Mouse (Mus musculus) megakaryocyte progenitor cell, adult 5-6 weeks (primary cell): ENCODE data around the gene Wnt4. TPM values are rescaled to one million over a fixed set of nuclear protein-coding genes. Genes with fewer than 3 reads are reported as not detected.

Source experiments
- ATAC-seq: replicated peaks from 2 replicates; pipeline ENCODE4 v1.8.0; 2016; ENCODE audit warnings: mild to moderate bottlenecking, moderate TSS enrichment, inconsistent platforms; ENCODE audit not compliant: poor library complexity
- total RNA-seq, 2 experiments: library from RNA; stranded (forward) in 1 of 2; stranded (reverse) in 1 of 2; fragments of 157-497, 149-512 nt in 1 of 2; fragments of 200-1000 nt in 1 of 2; gene quantifications; 2 replicates each; pipeline versions ENCODE4 v1.2.3 to v1.2.4; 2015 to 2017

The Wnt4 gene
- total RNA-seq (2015) (not detected in 2 replicates), total RNA-seq (2017) (not detected in 2 replicates)

DNA sequence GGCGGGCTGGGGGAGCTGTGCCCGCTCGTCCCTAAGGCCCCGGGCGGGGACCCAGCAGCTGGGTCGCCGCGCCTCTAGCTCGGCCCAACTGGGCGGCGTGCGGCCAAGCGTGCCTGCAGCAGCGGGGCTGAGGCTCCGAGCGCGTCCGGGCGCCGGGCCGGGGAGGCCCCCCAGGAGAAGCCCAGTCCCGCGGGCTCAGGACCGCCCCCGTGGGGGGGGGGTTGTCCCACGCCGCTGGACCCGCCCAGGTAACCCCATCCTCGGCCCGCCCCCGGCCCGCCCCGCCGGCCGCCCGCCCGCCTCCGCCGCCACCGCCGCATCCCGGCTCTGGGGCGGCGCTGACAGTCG, at the start of gene Wnt4:
Gene Wnt4 (plus strand): TSS at position 324 of the 348 bp plus-strand sequence.
- no peak for ATAC-seq

DNA sequence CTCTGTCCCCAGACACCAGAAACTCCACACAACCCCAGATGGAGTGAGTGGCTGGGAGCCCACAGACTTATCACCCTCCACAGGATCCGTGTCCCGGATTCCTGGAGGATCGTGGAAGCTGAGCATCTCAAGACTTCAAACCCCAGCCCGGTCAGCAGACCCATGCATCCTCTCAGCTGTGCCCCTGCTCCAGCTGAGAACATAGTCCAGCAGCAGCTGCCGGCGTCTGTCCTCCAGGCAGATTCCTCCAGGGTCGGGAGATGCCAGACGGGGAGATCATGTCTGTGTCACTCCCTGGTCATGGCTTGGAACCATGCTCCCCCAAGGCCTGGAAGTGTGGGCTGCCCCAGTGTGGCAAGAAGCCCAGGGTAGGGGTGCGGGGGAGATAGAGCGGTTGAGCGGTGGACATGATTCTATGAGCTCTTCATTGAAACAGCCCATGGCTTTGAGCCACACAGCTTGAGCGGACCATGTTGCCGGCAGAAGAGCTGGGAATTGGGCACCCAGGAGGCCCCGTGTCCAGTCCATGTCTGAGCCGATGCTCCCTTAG, 48.6 kb upstream of the Wnt4 start:
- no peak for ATAC-seq

DNA sequence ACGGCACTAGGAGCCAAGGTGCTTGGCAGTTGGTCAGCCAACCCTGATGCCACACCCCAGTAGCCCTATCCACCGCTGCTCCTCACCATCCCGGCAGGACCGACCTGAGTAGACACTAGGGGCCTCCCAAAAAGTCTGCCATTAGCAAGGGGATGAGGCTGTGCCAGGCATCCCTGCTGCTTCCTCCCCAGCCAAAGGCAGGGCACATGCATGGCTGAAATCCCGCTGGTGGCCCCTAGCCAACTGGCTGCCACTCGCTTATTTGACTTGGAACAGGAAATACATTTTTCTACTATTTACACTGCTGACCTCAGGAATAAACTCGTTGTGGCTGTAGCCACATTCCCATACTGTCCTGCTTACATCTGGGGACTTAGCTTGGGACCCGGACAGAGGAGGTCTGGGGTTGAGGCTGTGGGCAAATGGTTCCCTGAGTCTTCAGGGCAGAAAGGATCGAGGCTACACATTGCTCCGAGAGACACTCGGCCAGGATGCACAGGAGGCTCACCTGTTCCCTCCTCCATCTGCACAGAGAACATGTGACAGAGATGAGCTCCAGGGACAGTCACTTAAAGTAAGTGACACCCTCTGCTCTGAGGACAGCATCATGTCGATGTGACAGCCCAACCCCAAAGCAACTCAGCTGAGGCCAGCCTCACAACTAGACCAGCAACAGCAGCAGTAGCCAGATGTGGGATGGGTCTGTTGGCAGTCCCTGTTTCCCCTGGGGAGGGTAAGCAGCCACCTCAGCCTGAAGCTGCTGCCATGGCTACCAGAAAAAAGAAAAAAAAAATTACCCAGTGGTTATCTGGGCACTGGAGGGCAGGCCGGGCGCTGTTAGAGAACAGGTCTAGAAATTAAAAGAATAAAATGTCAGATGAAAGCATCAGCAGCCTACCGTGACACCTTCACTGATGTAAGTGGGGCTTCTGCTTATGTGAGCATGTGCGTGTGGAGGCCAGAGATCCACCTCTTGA, 45.5 kb upstream of the Wnt4 start:
- no peak for ATAC-seq

DNA sequence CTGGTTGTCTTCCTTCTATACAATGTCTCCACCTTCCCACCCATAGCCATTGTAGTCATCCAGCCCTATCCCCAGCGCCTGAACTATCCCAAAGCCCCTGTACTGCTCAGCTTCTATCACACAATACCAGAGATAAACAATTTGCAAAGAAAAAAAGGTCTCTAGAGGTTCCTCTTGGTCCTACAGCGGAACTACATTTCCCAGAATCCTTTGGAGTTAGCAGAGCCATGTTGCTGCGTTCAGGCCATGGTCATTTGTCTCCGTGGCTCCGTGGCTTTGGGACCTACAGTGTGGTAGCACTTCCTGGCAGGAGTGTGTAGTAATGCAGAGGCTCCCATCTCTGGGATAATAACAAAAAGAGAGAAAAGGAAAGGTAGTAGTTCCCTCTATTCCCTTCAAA, 43.7 kb upstream of the Wnt4 start:
- no peak for ATAC-seq

DNA sequence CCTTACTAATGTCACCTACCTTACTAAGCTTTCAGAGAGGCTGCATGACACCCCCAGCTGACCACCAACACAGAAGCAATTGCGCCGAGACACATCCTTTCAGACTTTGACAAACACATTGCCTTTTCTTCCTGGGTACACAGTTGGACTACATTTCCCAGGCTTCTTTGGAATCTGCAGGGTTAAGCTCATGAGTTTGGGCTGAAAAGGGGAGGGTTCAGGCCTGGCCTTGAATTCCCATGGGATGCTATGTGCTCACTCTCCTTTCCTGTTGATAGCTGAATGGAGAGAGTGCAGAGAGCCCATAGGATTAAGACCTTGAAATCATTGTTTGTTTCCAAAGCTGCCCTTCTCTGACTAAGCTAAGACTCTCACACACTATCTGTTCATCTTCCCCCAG, 42.8 kb upstream of the Wnt4 start:
- ATAC-seq: no peak

DNA sequence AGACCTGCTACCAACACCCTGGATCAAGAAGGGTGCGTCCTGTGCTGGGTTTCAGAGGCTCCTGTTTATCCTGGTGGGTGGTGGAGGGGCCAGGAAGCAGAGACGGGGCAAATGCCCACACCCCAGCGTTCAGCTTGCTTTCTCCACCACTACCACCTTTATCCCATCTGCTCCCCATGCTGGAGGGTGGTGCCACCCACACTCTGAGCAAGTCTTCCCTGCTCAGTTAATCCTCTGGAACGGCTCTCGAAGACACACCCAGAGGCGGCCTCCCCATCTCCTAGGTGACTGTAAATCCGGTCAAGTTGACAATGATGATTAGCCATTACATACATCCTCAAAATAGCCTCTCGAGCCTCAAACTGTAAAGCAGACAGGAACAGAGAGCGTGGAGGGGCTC, 41.9 kb upstream of the Wnt4 start:
- no peak for ATAC-seq

DNA sequence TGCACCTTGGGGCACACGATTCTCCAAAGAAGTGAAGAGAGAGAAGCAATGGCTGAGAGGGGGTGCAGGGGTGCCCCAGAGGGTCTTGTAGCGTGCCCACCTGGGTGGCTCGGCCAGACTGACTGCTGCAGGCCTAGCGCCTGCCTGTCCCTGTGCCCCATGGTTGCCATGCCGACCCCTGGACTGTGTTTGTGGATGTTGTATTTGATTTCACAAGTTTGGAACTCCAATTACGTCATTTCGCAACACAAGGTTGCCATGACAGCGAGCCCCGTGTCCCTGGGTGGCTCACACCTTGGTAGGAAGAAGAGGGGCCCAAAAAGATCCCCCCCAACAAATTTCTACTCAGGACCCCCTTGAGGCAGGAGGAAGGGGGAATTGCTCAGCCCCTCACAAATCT, 32.4 kb upstream of the Wnt4 start:
- no peak for ATAC-seq

DNA sequence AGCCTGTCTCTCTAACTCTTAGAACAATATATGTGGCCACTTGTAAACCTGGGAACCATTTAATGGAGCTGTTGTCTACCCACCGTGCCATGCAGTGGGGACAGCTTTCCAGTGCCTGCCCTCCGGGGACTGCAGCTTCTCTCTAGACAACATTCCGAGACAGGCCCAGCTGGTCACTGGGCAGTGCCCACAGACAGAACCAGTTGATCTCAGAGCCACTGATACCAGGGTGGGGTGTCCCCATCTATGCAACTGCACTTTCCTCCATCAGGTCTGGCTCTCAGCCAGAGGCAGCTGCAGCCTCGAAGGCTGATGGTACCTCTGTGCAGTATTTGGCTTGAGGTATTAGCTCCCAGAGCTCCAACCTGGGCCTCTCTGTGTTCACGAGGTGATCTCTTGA, 27.0 kb upstream of the Wnt4 start:
- no peak for ATAC-seq

DNA sequence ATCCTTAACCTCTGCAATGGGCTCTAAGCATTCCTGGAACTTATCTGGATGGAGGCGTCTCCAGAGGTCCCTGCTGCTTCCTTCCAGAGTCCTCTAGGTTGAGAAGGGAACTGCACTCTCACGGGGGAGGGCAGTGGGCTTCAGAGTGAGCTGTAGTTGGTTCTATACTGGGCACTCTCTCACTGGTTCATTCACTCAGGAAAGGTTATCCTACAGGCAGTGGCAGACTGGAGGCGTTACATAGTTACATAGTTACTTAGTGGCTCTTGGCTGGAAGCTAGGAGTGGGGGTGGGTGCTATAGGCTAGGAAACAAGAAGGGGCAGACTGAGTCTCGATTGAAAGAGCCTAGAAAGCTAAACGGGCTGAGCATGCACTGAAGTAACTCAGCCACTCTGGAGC, 26.4 kb upstream of the Wnt4 start:
- ATAC-seq: no peak

DNA sequence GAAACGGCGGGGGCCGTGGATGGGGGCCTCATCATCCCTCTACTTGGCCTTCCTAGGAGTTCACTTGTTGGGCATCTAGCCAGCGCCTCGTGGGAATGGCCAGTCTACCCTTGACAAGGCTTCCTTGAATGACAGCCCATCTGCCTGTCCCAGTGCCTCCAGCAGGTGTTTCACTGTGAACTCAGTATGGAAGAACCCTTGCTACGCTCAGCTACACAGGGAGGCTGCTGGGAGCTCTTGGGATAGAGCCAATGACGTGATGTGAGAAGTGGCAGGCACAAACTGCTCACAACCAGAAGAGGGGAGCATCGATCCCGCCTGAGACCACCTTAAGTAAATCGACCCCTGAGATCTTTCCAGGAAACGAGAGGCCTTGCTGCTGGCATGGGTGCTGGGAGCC, 23.7 kb upstream of the Wnt4 start:
- ATAC-seq: no peak

DNA sequence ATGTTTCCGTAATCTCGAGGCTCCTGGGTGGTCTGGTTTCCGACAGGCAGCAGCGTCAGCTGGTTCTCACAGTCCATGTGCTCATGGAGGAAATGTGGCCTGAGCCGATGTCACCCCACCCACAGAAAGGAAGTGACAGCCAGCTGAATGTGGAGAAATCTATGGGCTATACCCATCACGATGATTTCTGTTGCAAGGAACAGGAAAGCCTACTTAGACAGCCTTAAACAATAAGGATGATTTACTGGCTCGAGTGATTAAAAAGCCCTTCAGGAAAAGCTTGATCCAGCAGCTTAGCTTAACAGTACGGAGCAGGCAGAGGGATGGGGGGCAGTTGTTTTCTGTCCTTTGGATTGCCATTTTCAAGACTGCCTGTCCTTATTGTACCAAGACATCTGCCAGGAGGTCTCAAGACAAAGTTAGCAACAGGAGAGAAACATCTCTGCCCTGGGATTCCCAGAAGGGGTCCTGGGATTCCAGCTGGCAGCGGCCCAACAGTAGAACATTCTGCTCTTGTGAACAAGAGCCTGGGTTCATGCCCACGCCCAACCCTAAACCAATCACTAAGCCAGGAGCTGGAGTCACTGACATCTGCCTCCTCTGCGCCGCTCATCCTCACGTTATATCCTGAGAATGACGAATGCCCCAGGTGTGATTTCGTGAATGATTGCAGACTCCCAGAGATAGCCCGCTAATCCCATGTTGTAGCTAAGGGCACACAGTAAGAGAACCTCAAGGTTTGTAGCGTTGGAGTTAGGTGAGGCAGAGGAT, 22.9 kb upstream of the Wnt4 start:
- no peak for ATAC-seq

DNA sequence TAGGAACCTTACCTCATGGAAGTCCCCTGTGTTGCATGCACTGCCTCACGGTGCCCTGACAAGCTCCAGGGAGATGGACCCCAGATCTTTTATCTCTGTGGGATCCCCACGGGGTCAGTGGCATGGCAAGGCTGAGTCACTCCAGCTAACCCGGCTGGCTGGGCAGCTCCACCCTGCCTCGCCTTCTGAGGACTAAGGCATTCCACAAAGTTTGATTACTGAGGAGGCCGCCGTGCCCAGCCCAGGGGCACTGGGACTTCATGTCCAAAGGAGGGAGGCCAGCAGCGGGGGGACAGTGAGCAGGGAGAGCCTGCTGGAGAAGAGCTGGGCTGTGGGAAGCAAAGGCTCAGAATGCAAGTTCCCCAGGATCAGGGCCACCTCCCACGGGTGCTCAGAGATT, 21.7 kb upstream of the Wnt4 start:
- ATAC-seq: no peak

DNA sequence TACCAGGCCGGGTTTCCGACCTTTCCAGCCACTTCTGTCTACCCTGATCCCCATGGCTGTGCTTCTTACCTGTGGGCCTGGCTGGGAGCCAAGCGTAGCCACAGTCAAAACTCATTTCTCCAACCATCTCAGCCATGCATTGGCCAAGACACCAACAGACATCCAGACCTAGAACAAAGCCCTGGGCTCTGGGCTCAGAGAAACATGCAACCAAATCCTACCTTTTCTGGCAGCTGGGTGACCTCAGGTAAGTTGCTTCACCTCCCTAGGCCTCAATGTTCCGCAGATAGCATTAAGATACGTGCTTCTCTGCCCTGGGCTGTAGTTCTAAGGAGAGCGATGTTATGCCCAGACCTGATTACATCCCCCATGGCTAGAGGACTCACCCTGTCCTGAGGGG, 15.5 kb upstream of the Wnt4 start:
- ATAC-seq: no peak

DNA sequence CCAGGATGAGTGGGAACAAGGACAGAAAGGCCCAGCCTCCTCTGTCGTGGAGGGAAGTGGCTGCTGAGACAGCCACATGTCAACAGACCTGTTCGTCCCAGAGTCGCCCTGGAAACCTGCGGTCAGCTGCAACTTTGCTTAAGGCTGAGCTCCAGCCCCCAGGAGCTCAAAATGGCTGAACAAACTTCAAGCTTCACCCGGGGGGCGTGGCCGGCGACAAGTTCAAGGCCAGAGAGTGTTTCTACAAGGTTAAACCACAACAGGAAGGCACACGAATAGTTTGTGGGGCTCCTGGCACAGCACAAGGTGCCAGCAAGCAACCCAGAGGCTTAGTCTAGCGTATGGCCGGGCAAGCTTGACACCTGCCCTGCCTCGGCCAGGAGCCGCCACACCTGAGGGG, 13.2 kb upstream of the Wnt4 start:
- no peak for ATAC-seq

DNA sequence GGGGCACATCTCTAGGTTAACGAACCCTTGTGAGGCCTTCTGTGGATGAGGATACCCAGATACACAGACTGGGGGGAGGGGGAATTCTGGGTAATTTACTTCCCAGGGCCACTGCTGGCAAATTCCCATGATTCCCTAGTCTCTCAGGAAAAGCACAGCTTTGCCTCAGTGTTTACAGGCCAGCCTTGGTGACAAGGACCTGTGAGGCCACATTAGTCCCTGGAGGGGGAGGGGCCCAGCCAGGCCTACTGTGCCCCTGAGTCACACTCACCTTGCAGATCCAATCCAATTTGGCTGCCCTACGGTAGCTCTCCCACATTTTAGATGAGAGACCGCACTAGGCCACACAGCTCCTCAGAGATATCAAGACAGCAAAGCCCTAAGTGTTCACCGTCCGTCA, 12.2 kb upstream of the Wnt4 start:
- ATAC-seq: no peak

DNA sequence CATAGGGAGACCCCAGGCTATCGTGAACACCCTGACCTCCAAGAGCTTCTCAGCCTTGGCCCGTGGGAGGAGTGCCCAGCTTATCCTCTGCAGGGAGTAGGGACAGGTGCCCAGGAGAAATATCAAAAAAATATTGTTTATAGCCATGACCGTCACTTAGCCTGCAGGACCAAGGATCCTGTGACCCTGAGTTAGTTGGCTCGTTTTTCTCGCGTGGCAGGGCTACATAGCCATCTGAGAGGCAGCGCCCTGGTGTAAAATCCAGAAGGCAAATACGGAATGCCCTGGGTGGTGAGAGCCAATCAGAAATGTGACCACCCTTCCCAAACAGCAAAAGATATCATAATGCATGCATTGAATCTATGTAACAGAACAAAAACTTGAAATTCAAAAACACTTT, 8.7 kb upstream of the Wnt4 start:
- ATAC-seq: no peak

DNA sequence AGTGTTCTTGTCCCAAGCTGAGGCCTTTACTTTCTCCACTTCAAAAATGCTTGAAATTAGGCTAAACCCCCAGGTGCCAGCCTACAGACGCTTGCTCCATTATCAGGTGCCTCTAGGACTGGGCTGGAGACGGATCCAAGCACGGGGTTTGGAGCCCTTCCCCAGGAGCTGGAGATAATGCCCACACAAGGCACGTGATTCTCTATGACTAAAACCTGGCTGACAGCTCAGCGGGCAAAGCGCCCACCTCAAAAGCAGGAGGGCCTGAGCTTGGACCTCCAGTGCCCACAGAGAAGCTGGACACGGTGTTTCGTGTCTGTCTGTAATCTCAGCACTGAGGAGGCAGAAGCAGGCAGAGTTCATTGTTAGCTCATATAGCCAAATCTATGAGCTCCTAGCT, 5.4 kb upstream of the Wnt4 start:
- no peak for ATAC-seq

DNA sequence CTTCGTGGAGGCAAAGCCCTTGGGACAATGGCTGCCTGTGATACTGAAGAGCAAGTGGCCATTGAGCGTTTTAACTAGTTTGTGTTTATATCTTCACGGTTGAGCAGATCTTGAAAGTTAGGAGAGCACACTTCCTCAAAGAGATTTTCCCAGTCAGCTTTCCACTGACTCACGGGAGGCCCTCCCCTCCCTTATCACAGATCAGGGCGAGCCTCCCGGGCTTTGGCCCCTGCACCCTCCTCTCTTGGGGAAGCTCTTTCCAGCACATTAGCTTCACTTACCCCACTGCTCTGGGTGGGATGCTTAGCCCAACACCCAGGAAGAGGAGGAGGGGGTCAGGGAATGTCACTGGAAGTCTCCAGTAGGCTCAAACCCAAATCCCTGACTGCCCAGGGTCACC, 3.0 kb upstream of the Wnt4 start:
- ATAC-seq: no peak

DNA sequence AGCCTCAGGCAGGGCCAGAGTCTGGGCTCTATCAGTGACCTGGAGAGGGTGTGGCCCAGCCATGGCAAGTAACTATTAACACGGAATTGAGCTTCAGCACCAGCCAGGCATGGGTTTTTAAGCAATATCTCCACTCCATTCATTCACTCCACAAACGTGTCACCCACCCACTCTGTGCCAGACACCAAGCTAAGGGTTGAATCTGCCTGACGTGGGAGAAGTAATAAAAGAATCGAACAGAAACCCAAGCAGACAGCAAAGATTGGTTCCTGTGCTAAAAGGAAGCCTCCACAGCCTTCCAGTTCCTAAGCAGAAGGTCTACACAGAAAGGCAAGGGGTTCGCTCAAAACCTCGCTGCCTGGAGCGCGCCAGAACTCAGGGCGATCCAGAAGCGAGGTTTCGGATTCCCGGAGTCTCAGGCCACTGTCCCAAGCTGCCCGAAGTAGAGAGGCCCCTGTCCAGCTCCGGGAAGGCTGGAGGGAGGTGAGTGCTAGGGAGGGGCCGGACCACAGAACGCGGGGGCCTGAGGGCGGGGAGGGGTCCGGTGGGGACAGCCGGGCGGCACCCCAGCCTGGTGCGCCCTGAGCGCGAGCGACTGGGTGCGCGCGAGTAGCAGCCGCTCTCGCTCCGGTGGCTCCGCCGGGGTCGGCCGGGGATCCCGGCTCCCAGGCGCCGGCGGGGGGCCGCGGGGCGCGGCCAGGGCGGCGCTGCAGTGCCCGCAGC, 685 bp upstream of the Wnt4 start:
- no peak for ATAC-seq

DNA sequence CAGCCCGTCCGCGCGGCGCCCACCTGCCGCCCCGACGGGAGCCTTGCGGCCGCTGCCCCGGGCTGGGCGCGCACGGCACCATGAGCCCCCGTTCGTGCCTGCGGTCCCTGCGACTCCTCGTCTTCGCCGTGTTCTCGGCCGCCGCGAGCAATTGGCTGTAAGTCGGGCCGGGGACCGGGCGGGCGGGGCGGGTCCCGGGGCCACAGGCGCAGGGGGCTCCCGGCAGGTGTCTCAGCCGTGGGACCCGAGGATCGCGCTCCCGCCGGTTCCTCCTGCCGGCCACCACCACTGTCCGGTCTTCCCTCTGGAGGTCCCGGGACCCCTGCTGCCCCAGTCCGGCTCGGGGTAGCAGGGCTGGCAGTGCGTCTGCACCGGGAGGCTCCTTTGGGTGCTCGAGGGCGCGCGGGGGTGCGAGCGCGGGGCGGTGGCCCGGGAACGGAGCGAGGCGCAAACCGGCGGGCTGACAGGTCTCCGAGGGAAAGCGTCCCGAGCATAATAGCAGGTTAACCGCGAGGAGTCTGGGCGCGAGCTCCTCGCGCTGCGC, 383 bp downstream of the Wnt4 start:
- no peak for ATAC-seq
